Mouse (Mus musculus): ENCODE data around the gene Rpl24. TPM values are rescaled to one million over a fixed set of nuclear protein-coding genes. Genes with fewer than 3 reads are reported as not detected.

The Rpl24 gene
- polyA plus RNA-seq, 1 experiment from 2014 or later: 878 TPM

- Histone ChIP-seq H3K4me1 (ENCODE audit: control insufficient read depth, insufficient read depth, low read length) (peaks cover 12% of the 10 kb centered on the region), H3K9me3 (ENCODE audit: control insufficient read depth, low read length) (no peaks in the 10 kb centered on the region), H3K4me2 (ENCODE audit: low read depth, low read length) (peak overlapping the region; percentile 88), H3K27ac (replicated peaks; ENCODE audit: low read depth, low read length) (peak overlapping the region; percentile 90), H3K27me3 (replicated peaks; ENCODE audit: control insufficient read depth, insufficient read depth, low read length) (no peaks in the 10 kb centered on the region), H3K4me3 (ENCODE audit: low read depth, low read length) (peak overlapping the region; percentile 100), H3K36me3 (ENCODE audit: control insufficient read depth, insufficient read depth, low read length) (peaks cover 46% of the 10 kb centered on the region), H3K9ac (ENCODE audit: low read depth, low read length) (peak overlapping the region; percentile 93)
- ATAC-seq (ENCODE audit: low read depth) (peak; percentile 88), DNase-seq (ENCODE audit: low spot score) (peak; percentile 94)
- under 1% methylated on average over 27 of the region's 55 CpGs for WGBS
These were observed 8.3 kb downstream of the Rpl24 start for GRCm38 (mm10) chr16:55974256-55974902.

DNA sequence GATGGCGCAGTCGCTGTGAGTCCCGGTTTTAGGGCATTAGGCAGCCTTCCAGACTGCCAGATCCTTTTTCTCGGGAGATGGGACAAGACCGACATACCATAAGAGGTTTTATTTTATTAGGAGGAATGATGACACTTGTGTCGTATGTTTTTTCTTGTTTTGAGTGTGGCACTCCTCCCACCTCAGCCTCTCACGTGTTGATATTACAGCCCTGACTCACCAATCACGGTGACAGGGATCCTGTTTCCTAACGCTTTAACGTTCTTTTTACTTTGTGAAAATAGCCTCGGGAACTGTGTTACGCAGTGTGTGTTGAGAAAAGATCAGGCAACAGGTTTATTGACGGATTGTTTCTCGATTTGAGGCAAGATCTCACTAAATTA is 8.8 kb downstream of the Rpl24 start:
- Histone ChIP-seq H3K9me3 (ENCODE audit: control insufficient read depth, low read length) (no peaks in the 10 kb centered on the region), H3K4me2 (ENCODE audit: low read depth, low read length) (peak overlapping the region; percentile 88), H3K4me1 (ENCODE audit: control insufficient read depth, insufficient read depth, low read length) (peaks cover 12% of the 10 kb centered on the region), H3K36me3 (ENCODE audit: control insufficient read depth, insufficient read depth, low read length) (peaks cover 41% of the 10 kb centered on the region), H3K27ac (replicated peaks; ENCODE audit: low read depth, low read length) (peak overlapping the region; percentile 90), H3K27me3 (replicated peaks; ENCODE audit: control insufficient read depth, insufficient read depth, low read length) (no peaks in the 10 kb centered on the region), H3K4me3 (ENCODE audit: low read depth, low read length) (peak overlapping the region; percentile 100), H3K9ac (ENCODE audit: low read depth, low read length) (peak overlapping the region; percentile 93)
- ATAC-seq (ENCODE audit: low read depth) (peak; percentile 3; the same call in 1 of the 2 replicates), DNase-seq (ENCODE audit: low spot score) (peak; percentile 77)
- 3% methylated on average over 14 of the region's 14 CpGs for WGBS

- no peak for ATAC-seq (ENCODE audit: low read depth)
- Histone ChIP-seq H3K36me3 (ENCODE audit: control insufficient read depth, insufficient read depth, low read length) (peaks cover 58% of the 10 kb centered on the region), H3K4me2 (ENCODE audit: low read depth, low read length) (no peak overlapping the region), H3K4me3 (ENCODE audit: low read depth, low read length) (no peak overlapping the region), H3K27me3 (replicated peaks; ENCODE audit: control insufficient read depth, insufficient read depth, low read length) (no peaks in the 10 kb centered on the region), H3K27ac (replicated peaks; ENCODE audit: low read depth, low read length) (no peak overlapping the region), H3K4me1 (ENCODE audit: control insufficient read depth, insufficient read depth, low read length) (no peaks in the 10 kb centered on the region), H3K9me3 (ENCODE audit: control insufficient read depth, low read length) (no peaks in the 10 kb centered on the region), H3K9ac (ENCODE audit: low read depth, low read length) (no peak overlapping the region)
- WGBS: 86% methylated on average over 3 of the region's 3 CpGs
- DNase-seq (ENCODE audit: low spot score): no peak
These were observed 19.9 kb downstream of the Rpl24 start for GRCm38 (mm10) chr16:55986001-55986400.

DNA sequence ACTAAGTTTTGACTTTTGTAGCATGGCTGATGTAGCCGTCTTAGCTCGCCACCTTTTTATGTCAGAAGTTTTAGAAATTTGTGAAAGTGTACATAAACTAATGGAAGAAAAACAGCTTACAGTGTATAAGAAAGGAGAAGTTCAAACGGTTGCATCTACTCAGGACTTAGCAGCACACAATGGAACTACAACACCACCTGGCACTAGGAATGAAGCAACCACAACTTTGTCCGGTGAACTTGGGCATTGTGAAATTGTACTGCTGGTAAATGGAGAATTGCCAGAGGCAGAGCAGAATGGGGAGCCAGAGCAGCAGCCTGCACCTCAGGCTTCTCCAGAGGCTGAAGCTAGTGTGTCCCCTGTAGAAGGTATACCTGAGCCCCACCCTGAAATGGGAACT is 24.2 kb downstream of the Rpl24 start:
- no peak overlapping the region for H3K4me3 ChIP-seq (ENCODE audit: low read depth, low read length)
- H3K4me1 ChIP-seq (ENCODE audit: control insufficient read depth, insufficient read depth, low read length): no peaks in the 10 kb centered on the region
- ATAC-seq (ENCODE audit: low read depth): no peak
- peaks cover 59% of the 10 kb centered on the region for H3K36me3 ChIP-seq (ENCODE audit: control insufficient read depth, insufficient read depth, low read length)
- H3K27ac ChIP-seq (replicated peaks; ENCODE audit: low read depth, low read length): no peak overlapping the region
- no peaks in the 10 kb centered on the region for H3K9me3 ChIP-seq (ENCODE audit: control insufficient read depth, low read length)
- H3K4me2 ChIP-seq (ENCODE audit: low read depth, low read length): no peak overlapping the region
- no peaks in the 10 kb centered on the region for H3K27me3 ChIP-seq (replicated peaks; ENCODE audit: control insufficient read depth, insufficient read depth, low read length)
- DNase-seq (ENCODE audit: low spot score): no peak
- 89% methylated on average over 4 of the region's 4 CpGs for WGBS
- no peak overlapping the region for H3K9ac ChIP-seq (ENCODE audit: low read depth, low read length)

DNA sequence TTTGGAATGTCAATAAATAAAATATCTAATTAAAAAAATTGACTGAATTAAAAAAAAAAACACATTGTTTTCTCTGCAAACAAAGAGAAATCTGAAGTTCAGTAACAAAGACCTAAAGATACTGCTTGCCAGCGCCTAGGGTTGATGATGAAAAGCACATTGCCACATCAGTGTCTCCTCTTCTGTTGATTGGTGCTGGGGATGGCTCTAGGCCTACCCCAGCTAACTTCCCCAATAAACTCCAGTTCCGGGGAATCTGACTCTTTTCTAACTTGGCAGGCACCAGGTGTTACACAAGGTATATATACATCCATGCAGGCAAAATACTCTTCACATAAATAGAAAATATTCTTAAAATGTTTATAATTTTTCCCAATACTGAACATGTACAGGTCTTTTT is 28.2 kb downstream of the Rpl24 start:
- H3K36me3 ChIP-seq (ENCODE audit: control insufficient read depth, insufficient read depth, low read length): peaks cover 69% of the 10 kb centered on the region
- no peak overlapping the region for H3K9ac ChIP-seq (ENCODE audit: low read depth, low read length)
- 93% methylated on average over 2 of the region's 2 CpGs for WGBS
- H3K27me3 ChIP-seq (replicated peaks; ENCODE audit: control insufficient read depth, insufficient read depth, low read length): no peaks in the 10 kb centered on the region
- DNase-seq (ENCODE audit: low spot score) (no peak), ATAC-seq (ENCODE audit: low read depth) (no peak)
- no peaks in the 10 kb centered on the region for H3K4me1 ChIP-seq (ENCODE audit: control insufficient read depth, insufficient read depth, low read length)
- H3K4me3 ChIP-seq (ENCODE audit: low read depth, low read length): no peak overlapping the region
- no peaks in the 10 kb centered on the region for H3K9me3 ChIP-seq (ENCODE audit: control insufficient read depth, low read length)
- no peak overlapping the region for H3K4me2 ChIP-seq (ENCODE audit: low read depth, low read length)
- H3K27ac ChIP-seq (replicated peaks; ENCODE audit: low read depth, low read length): no peak overlapping the region

DNA sequence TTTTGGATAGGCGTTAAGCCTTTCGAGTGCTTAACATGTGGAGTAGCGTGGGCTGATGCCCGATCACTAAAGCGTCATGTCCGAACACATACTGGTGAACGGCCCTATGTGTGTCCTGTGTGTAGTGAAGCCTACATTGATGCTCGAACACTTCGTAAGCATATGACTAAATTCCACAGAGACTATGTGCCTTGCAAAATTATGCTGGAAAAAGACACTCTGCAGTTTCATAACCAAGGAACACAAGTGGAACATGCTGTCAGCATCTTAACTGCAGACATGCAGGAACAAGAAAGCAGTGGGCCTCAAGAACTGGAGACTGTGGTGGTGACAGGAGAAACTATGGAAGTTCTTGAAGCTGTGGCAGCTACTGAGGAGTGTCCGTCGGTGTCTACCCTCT is 40.7 kb downstream of the Rpl24 start:
- Histone ChIP-seq H3K27me3 (replicated peaks; ENCODE audit: control insufficient read depth, insufficient read depth, low read length) (no peaks in the 10 kb centered on the region), H3K9me3 (ENCODE audit: control insufficient read depth, low read length) (no peaks in the 10 kb centered on the region), H3K4me3 (ENCODE audit: low read depth, low read length) (no peak overlapping the region), H3K9ac (ENCODE audit: low read depth, low read length) (no peak overlapping the region), H3K27ac (replicated peaks; ENCODE audit: low read depth, low read length) (no peak overlapping the region), H3K4me1 (ENCODE audit: control insufficient read depth, insufficient read depth, low read length) (no peaks in the 10 kb centered on the region), H3K4me2 (ENCODE audit: low read depth, low read length) (no peak overlapping the region), H3K36me3 (ENCODE audit: control insufficient read depth, insufficient read depth, low read length) (peaks cover 62% of the 10 kb centered on the region)
- WGBS: 96% methylated on average over 11 of the region's 11 CpGs
- DNase-seq (ENCODE audit: low spot score) (no peak), ATAC-seq (ENCODE audit: low read depth) (no peak)

DNA sequence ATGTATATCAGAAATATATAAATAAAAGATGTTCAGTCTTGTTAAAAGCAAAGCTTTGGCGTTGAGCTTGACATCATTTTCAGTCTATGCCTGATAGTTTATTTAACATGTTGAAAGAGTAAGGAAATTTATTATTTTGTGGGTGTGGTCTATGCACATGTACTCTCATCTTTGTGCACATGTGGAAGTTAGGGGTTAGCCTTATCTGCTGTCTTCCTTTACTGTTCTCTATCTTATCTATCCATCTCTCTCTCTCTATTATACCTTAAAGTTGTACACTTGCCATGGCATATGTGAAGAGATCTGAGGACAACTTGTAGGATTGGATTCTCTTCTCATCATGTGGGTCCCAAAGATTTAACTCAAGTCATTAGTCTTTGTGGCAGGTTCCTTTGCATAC is 42.8 kb downstream of the Rpl24 start:
- H3K36me3 ChIP-seq (ENCODE audit: control insufficient read depth, insufficient read depth, low read length): peaks cover 47% of the 10 kb centered on the region
- 94% methylated on average over 1 of the region's 1 CpGs for WGBS
- H3K4me2 ChIP-seq (ENCODE audit: low read depth, low read length): no peak overlapping the region
- H3K4me1 ChIP-seq (ENCODE audit: control insufficient read depth, insufficient read depth, low read length): no peaks in the 10 kb centered on the region
- no peak overlapping the region for H3K4me3 ChIP-seq (ENCODE audit: low read depth, low read length)
- no peaks in the 10 kb centered on the region for H3K27me3 ChIP-seq (replicated peaks; ENCODE audit: control insufficient read depth, insufficient read depth, low read length)
- no peak overlapping the region for H3K9ac ChIP-seq (ENCODE audit: low read depth, low read length)
- ATAC-seq (ENCODE audit: low read depth) (no peak), DNase-seq (ENCODE audit: low spot score) (no peak)
- H3K9me3 ChIP-seq (ENCODE audit: control insufficient read depth, low read length): no peaks in the 10 kb centered on the region
- H3K27ac ChIP-seq (replicated peaks; ENCODE audit: low read depth, low read length): no peak overlapping the region

DNA sequence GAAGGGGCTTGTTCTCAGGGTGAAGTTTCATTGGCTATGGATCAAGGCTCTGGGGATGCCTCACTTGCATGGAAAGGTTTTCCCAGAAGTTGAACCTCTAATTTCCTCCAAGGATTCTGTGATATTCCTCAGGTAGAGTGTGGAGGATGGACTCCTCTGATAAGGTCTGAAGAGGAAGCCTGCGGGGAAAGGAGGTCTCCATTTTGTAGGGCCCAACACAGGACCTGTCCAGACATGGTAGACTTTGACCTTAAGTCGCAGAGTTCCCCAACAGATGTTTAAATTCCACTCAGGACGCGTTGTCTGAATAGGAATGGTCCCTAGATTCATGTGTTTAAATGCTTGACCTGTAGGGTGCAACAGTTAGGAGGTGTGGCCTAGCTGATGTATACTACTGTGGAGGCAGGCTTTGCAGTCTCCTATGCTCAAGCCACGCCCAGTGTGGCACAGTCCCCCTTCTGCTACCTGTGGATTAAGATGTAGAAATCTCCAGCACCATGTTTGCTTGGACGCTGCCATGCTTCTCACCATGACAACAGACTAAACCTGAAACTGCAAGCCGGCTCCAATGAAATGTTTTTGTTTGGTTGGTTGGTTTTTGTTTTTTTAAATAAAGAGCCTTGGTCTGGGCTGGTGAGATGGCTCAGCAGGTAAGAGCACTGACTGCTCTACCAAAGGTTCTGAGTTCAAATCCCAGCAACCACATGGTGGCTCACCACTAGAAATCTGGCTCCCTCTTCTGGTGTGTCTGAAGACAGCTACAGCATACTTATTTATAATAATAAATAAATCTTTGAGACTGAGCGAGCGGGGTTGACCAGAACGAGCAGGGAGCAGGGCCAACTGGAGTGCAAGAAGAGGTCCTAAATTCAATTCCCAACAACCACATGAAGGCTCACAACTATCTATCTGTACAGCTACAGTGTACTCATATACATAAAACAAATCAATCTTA is 47.0 kb downstream of the Rpl24 start:
- ATAC-seq (ENCODE audit: low read depth) (peak; percentile 55; the same call in 1 of the 2 replicates), DNase-seq (ENCODE audit: low spot score) (no peak)
- WGBS: 90% methylated on average over 10 of the region's 10 CpGs
- no peak overlapping the region for H3K4me3 ChIP-seq (ENCODE audit: low read depth, low read length)
- no peaks in the 10 kb centered on the region for H3K27me3 ChIP-seq (replicated peaks; ENCODE audit: control insufficient read depth, insufficient read depth, low read length)
- H3K27ac ChIP-seq (replicated peaks; ENCODE audit: low read depth, low read length): no peak overlapping the region
- no peaks in the 10 kb centered on the region for H3K4me1 ChIP-seq (ENCODE audit: control insufficient read depth, insufficient read depth, low read length)
- no peak overlapping the region for H3K9ac ChIP-seq (ENCODE audit: low read depth, low read length)
- peaks cover 29% of the 10 kb centered on the region for H3K36me3 ChIP-seq (ENCODE audit: control insufficient read depth, insufficient read depth, low read length)
- no peak overlapping the region for H3K4me2 ChIP-seq (ENCODE audit: low read depth, low read length)
- no peaks in the 10 kb centered on the region for H3K9me3 ChIP-seq (ENCODE audit: control insufficient read depth, low read length)
